Mouse (Mus musculus): ENCODE results near the gene Fam198a. TPM values are rescaled to one million over a fixed set of nuclear protein-coding genes. Genes with fewer than 3 reads are reported as not detected.
A peak's percentile ranks its signal among the peaks of the same experiment; 100 is the strongest.

The Fam198a gene
- total and polyA plus RNA-seq, 3 experiments, result 0.12 to 0.26 TPM; not detected in 1

- H3K79me2 ChIP-seq (ENCODE audit: control insufficient read depth, insufficient read depth, low read length, poor library complexity), result no peaks in the 10 kb centered on the region
- TF ChIP-seq GATA1 (IDR thresholded peaks at IDR 0.05; ENCODE audit: low read depth, low read length) (no peak), MEF2A (IDR thresholded peaks at IDR 0.05; ENCODE audit: extremely low read depth, insufficient replicate concordance, low read depth, low read length, poor library complexity, severe bottlenecking) (no peak)
- no peak for DNase-seq (ENCODE audit: low read depth, low spot score)
- no peak overlapping the region for H3K4me3 ChIP-seq (ENCODE audit: control insufficient read depth in 1 of 2, insufficient read depth in 1 of 2, low read depth in 2 of 2, low read length in 2 of 2)
- no peaks in the 10 kb centered on the region for H3K27me3 ChIP-seq (ENCODE audit: control insufficient read depth in 1 of 2, insufficient read depth in 2 of 2, low read length in 2 of 2)
- H3K9me3 ChIP-seq (replicated peaks; ENCODE audit: insufficient read depth, low read length), result no peaks in the 10 kb centered on the region
- no peaks in the 10 kb centered on the region for H3K36me3 ChIP-seq (ENCODE audit: control insufficient read depth in 1 of 2, insufficient read depth in 2 of 2, low read length in 2 of 2)
- no peaks in the 10 kb centered on the region for H3K4me1 ChIP-seq (ENCODE audit: control insufficient read depth in 1 of 2, insufficient read depth in 2 of 2, low read length in 2 of 2)
- no peak overlapping the region for H3K9ac ChIP-seq (ENCODE audit: control insufficient read depth, low read depth, low read length, poor library complexity, severe bottlenecking)
- no peak overlapping the region for H3K27ac ChIP-seq (ENCODE audit: control insufficient read depth, low read depth, low read length)
Measured at GRCm38 (mm10) chr9:122006175-122006574, 55.4 kb downstream of the Fam198a start.

- H3K27me3 ChIP-seq (ENCODE audit: control insufficient read depth in 1 of 2, insufficient read depth in 2 of 2, low read length in 2 of 2), result no peaks in the 10 kb centered on the region
- H3K79me2 ChIP-seq (ENCODE audit: control insufficient read depth, insufficient read depth, low read length, poor library complexity), result no peaks in the 10 kb centered on the region
- H3K36me3 ChIP-seq (ENCODE audit: control insufficient read depth in 1 of 2, insufficient read depth in 2 of 2, low read length in 2 of 2), result no peaks in the 10 kb centered on the region
- H3K4me1 ChIP-seq (ENCODE audit: control insufficient read depth in 1 of 2, insufficient read depth in 2 of 2, low read length in 2 of 2), result no peaks in the 10 kb centered on the region
- DNase-seq (ENCODE audit: low read depth, low spot score), result peak; percentile 38
- no peak overlapping the region for H3K4me3 ChIP-seq (ENCODE audit: control insufficient read depth in 1 of 2, insufficient read depth in 1 of 2, low read depth in 2 of 2, low read length in 2 of 2)
- no peaks in the 10 kb centered on the region for H3K9me3 ChIP-seq (replicated peaks; ENCODE audit: insufficient read depth, low read length)
- H3K9ac ChIP-seq (ENCODE audit: control insufficient read depth, low read depth, low read length, poor library complexity, severe bottlenecking), result no peak overlapping the region
- TF ChIP-seq MEF2A (IDR thresholded peaks at IDR 0.05; ENCODE audit: extremely low read depth, insufficient replicate concordance, low read depth, low read length, poor library complexity, severe bottlenecking), result no peak
- no peak for TF ChIP-seq MXI1 (IDR thresholded peaks at IDR 0.05; ENCODE audit: low read depth, low read length)
- TF ChIP-seq RAD21 (IDR thresholded peaks at IDR 0.05; ENCODE audit: low read depth, low read length), result no peak
- TF ChIP-seq GATA1 (IDR thresholded peaks at IDR 0.05; ENCODE audit: low read depth, low read length), result no peak
- no peak for TF ChIP-seq JUND (IDR thresholded peaks at IDR 0.05; ENCODE audit: low read depth, low read length)
- TF ChIP-seq SMC3 (IDR thresholded peaks at IDR 0.05; ENCODE audit: low read depth, low read length), result no peak
- no peak for TF ChIP-seq POLR2A (IDR thresholded peaks at IDR 0.05; ENCODE audit: control insufficient read depth in 1 of 2, insufficient read depth in 1 of 2, low read depth in 1 of 2, low read length in 2 of 2, poor library complexity in 1 of 2)
- TF ChIP-seq TAL1 (IDR thresholded peaks at IDR 0.05; ENCODE audit: low read length), result no peak
- no peak for TF ChIP-seq BHLHE40 (IDR thresholded peaks at IDR 0.05; ENCODE audit: borderline replicate concordance, low read depth, low read length)
- TF ChIP-seq POLR2AphosphoS2 (IDR thresholded peaks at IDR 0.05; ENCODE audit: low read length), result no peak
- no peak for TF ChIP-seq EP300 (IDR thresholded peaks at IDR 0.05; ENCODE audit: low read depth in 1 of 2, low read length in 2 of 2)
- TF ChIP-seq GABPA (IDR thresholded peaks at IDR 0.05; ENCODE audit: low read depth, low read length), result no peak
- TF ChIP-seq ETS1 (IDR thresholded peaks at IDR 0.05; ENCODE audit: low read depth, low read length), result no peak
- TF ChIP-seq MAFK (IDR thresholded peaks at IDR 0.05; ENCODE audit: borderline replicate concordance, low read depth, low read length), result no peak
- no peak for TF ChIP-seq NELFE (IDR thresholded peaks at IDR 0.05; ENCODE audit: low read depth, low read length)
- no peak for TF ChIP-seq KAT2A (conservative IDR thresholded peaks at IDR 0.05; ENCODE audit: low read depth, low read length)
- no peak overlapping the region for H3K27ac ChIP-seq (ENCODE audit: control insufficient read depth, low read depth, low read length)
Measured at GRCm38 (mm10) chr9:122006609-122007008, 55.8 kb downstream of the Fam198a start.

All from MEL (cell line).